Mouse (Mus musculus) olfactory bulb, adult 2 months (tissue): ENCODE data around the gene Pxmp4.

ENCODE experiments used
- CTCF ChIP-seq: fragments of 200-500 bp; IDR thresholded peaks from 2 replicates; pipeline ENCODE4 v1.5.1; 2012; ENCODE audit warnings: low read depth, mild to moderate bottlenecking, low read length, moderate library complexity; ENCODE audit not compliant: insufficient read depth
- POLR2A ChIP-seq: fragments of 200-500 bp; IDR thresholded peaks from 2 replicates; pipeline ENCODE4 v1.6.1; 2012; ENCODE audit warnings: mild to moderate bottlenecking, low read depth, low read length, moderate library complexity; ENCODE audit not compliant: insufficient read depth

- TF ChIP-seq CTCF (no peak), POLR2A (no peak)
These were observed 52.6 kb downstream of the Pxmp4 start for GRCm38 (mm10) chr2:154550937-154551336.
